In genomic region chr13:69416726-69417125, GRCm38 (mm10) we compare ENCODE assay signal across 21 mouse cellular contexts.
A peak's percentile ranks its signal among the peaks of the same experiment; 100 is the strongest.
DNase-seq lines count a peak whose midpoint lies in the region; ATAC-seq lines count a peak whose summit lies in the region.
"Had no signal": no experiment of that assay in that cellular context is flagged by ENCODE, and none has a peak within 500 bp of the region (broad histone marks: within the 10 kb centered on the region; RNA-seq: fewer than 3 reads in every experiment).

No protein-coding gene starts in this region.

- H3K9ac ChIP-seq in hindbrain, embryonic 16.5 days (ENCODE audit: low read depth, low read length) = no peak overlapping the region
- no peak overlapping the region for H3K9ac ChIP-seq in hindbrain, embryonic 12.5 days
- H3K9ac ChIP-seq in liver, embryonic 11.5 days (ENCODE audit: low read depth, low read length) = no peak overlapping the region
- H3K9ac ChIP-seq: embryonic facial prominence, embryonic 12.5 days; forebrain, embryonic 12.5 days had no signal

- no peak overlapping the region for H3K27ac ChIP-seq in hindbrain, embryonic 16.5 days (ENCODE audit: low read depth, low read length)
- no peak overlapping the region for H3K27ac ChIP-seq in hindbrain, embryonic 12.5 days
- H3K27ac ChIP-seq in liver, embryonic 11.5 days (ENCODE audit: low read depth, low read length) = no peak overlapping the region
- H3K27ac ChIP-seq: embryonic facial prominence, embryonic 10.5 days; embryonic facial prominence, embryonic 12.5 days; forebrain, embryonic 12.5 days had no signal

- no peak overlapping the region for H3K4me2 ChIP-seq in hindbrain, embryonic 16.5 days (ENCODE audit: low read length)
- H3K4me2 ChIP-seq in hindbrain, embryonic 12.5 days (replicated peaks) = no peak overlapping the region
- H3K4me2 ChIP-seq in liver, embryonic 11.5 days = no peak overlapping the region
- H3K4me2 ChIP-seq: embryonic facial prominence, embryonic 12.5 days; forebrain, embryonic 12.5 days had no signal

- no peaks in the 10 kb centered on the region for H3K27me3 ChIP-seq in hindbrain, embryonic 16.5 days (replicated peaks; ENCODE audit: control insufficient read depth, insufficient read depth, low read length)
- no peaks in the 10 kb centered on the region for H3K27me3 ChIP-seq in hindbrain, embryonic 12.5 days
- no peaks in the 10 kb centered on the region for H3K27me3 ChIP-seq in liver, embryonic 11.5 days (replicated peaks; ENCODE audit: control insufficient read depth, insufficient read depth, low read length)
- H3K27me3 ChIP-seq: embryonic facial prominence, embryonic 12.5 days; forebrain, embryonic 12.5 days; Patski had no signal

- DNase-seq in Muller cell, postnatal 12 days (ENCODE audit: inconsistent ontology term) = peak; percentile 19
- peak; percentile 58 for DNase-seq in retina, embryonic 14.5 days (ENCODE audit: low spot score)
- no peak for DNase-seq in kidney, postnatal 25 days
- DNase-seq in liver, embryonic 11.5 days (ENCODE audit: low spot score) = no peak
- DNase-seq: adrenal gland, adult 8-10 months; adrenal gland, postnatal 14 days; adrenal gland, postnatal 36 days; cerebellum, adult 11-12 months; cerebellum, adult 2 months; cerebellum, adult 9-10 months; cerebellum, postnatal 10 days; cerebellum, postnatal 25 days had no signal

- no peaks in the 10 kb centered on the region for H3K9me3 ChIP-seq in hindbrain, embryonic 16.5 days (ENCODE audit: control insufficient read depth, low read length)
- H3K9me3 ChIP-seq in hindbrain, embryonic 12.5 days (replicated peaks) = no peaks in the 10 kb centered on the region; the same call in 1 of the 2 replicates
- no peaks in the 10 kb centered on the region for H3K9me3 ChIP-seq in liver, embryonic 11.5 days (ENCODE audit: control insufficient read depth, low read length)

- peak; percentile 22; the same call in 1 of the 2 replicates for ATAC-seq in hindbrain, embryonic 16.5 days
- no peak for ATAC-seq in hindbrain, embryonic 12.5 days (ENCODE audit: low FRiP score)
- ATAC-seq in liver, embryonic 11.5 days (replicated peaks; ENCODE audit: low FRiP score) = no peak
- ATAC-seq: activated CD4-positive, CD25-positive, alpha-beta regulatory T cell, adult 4 months; forebrain, embryonic 14.5 days; forebrain, embryonic 16.5 days; Patski had no signal

- WGBS in hindbrain, embryonic 16.5 days = 60% methylated on average over 2 of the region's 2 CpGs
- WGBS in hindbrain, embryonic 12.5 days = 68% methylated on average over 2 of the region's 2 CpGs
- WGBS in liver, embryonic 11.5 days = 73% methylated on average over 2 of the region's 2 CpGs

- no peaks in the 10 kb centered on the region for H3K4me1 ChIP-seq in hindbrain, embryonic 16.5 days (ENCODE audit: control insufficient read depth, insufficient read depth, low read depth, low read length)
- H3K4me1 ChIP-seq in hindbrain, embryonic 12.5 days = no peaks in the 10 kb centered on the region
- H3K4me1 ChIP-seq in liver, embryonic 11.5 days (replicated peaks; ENCODE audit: control insufficient read depth, insufficient read depth, low read length) = no peaks in the 10 kb centered on the region
- H3K4me1 ChIP-seq: embryonic facial prominence, embryonic 10.5 days; embryonic facial prominence, embryonic 12.5 days had no signal

- no peak overlapping the region for H3K4me3 ChIP-seq in hindbrain, embryonic 16.5 days (ENCODE audit: low read length)
- H3K4me3 ChIP-seq in hindbrain, embryonic 12.5 days = no peak overlapping the region
- H3K4me3 ChIP-seq in liver, embryonic 11.5 days (ENCODE audit: low read depth, low read length) = no peak overlapping the region
- H3K4me3 ChIP-seq: embryonic facial prominence, embryonic 10.5 days; embryonic facial prominence, embryonic 12.5 days; forebrain, embryonic 12.5 days had no signal

- H3K36me3 ChIP-seq in hindbrain, embryonic 16.5 days (ENCODE audit: control insufficient read depth, insufficient read depth, low read length) = no peaks in the 10 kb centered on the region
- H3K36me3 ChIP-seq in hindbrain, embryonic 12.5 days = no peaks in the 10 kb centered on the region
- no peaks in the 10 kb centered on the region for H3K36me3 ChIP-seq in liver, embryonic 11.5 days (ENCODE audit: control insufficient read depth, insufficient read depth, low read length)
- H3K36me3 ChIP-seq: embryonic facial prominence, embryonic 10.5 days; embryonic facial prominence, embryonic 12.5 days; forebrain, embryonic 12.5 days had no signal

Comparison
In these comparisons a context has a peak if more than half of its experiments do, and no peak if none do; other contexts are left out.
1. DNase-seq: peak in Muller cell, postnatal 12 days (single experiment) and retina, embryonic 14.5 days (single experiment); none in kidney, postnatal 25 days (0 of 2) and liver, embryonic 11.5 days (single experiment).